Comparison of ENCODE assay signal across 18 mouse cellular contexts in the genomic region with DNA sequence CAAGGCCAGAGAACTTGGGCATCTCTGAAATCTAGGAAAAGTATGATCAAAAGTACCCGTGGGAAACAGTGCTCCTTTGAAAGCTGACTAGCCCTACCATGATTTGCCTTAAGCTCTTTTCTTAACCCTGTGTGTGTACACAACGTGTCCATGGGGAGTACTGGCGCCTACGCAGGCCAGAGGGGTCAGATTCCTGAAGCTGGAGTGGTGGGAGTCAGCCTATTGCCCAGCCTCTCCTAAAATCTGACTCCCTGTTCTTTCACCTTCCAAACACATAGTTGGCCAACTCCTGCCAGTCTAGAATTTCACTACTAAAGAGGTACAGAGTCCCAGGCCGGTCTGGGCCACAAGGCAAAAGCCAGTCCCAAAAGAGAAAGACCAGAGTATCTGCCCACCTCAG. TPM values are rescaled to one million over a fixed set of nuclear protein-coding genes. Genes with fewer than 3 reads are reported as not detected.
DNase-seq lines count a peak whose midpoint lies in the region; ATAC-seq and TF ChIP-seq lines count a peak whose summit lies in the region.
"Had no signal": no experiment of that assay in that cellular context is flagged by ENCODE, and none has a peak within 500 bp of the region (broad histone marks: within the 10 kb centered on the region; RNA-seq: fewer than 3 reads in every experiment).

No protein-coding gene starts in this region.

- no peak overlapping the region for H3K4me2 ChIP-seq in hindbrain, postnatal 0 days (ENCODE audit: low read depth, low read length)
- H3K4me2 ChIP-seq in liver, embryonic 13.5 days, result 0 out of 2 replicates have a peak overlapping the region, but pooled peaks have one; percentile 2
- no peak overlapping the region for H3K4me2 ChIP-seq in liver, embryonic 11.5 days
- peak overlapping the region; percentile 29; the same call in 1 of the 2 replicates for H3K4me2 ChIP-seq in liver, postnatal 0 days (ENCODE audit: low read depth, low read length)
- H3K4me2 ChIP-seq: forebrain, embryonic 13.5 days; limb, embryonic 13.5 days; neural tube, embryonic 15.5 days had no signal

- no peak for TF ChIP-seq EP300 in liver, postnatal 0 days (IDR thresholded peaks at IDR 0.05; ENCODE audit: low read depth)

- no peak for TF ChIP-seq CTCF in hindbrain, postnatal 0 days (IDR thresholded peaks at IDR 0.05; ENCODE audit: low read depth)
- TF ChIP-seq CTCF in liver, postnatal 0 days (IDR thresholded peaks at IDR 0.05; ENCODE audit: low read depth), result no peak

- no peaks in the 10 kb centered on the region for H3K9me3 ChIP-seq in hindbrain, embryonic 10.5 days
- no peaks in the 10 kb centered on the region for H3K9me3 ChIP-seq in hindbrain, postnatal 0 days (ENCODE audit: low read length)
- no peaks in the 10 kb centered on the region for H3K9me3 ChIP-seq in liver, embryonic 13.5 days (replicated peaks)
- H3K9me3 ChIP-seq in liver, embryonic 11.5 days (ENCODE audit: control insufficient read depth, low read length), result no peaks in the 10 kb centered on the region
- no peaks in the 10 kb centered on the region for H3K9me3 ChIP-seq in embryonic facial prominence, embryonic 10.5 days
- H3K9me3 ChIP-seq in liver, postnatal 0 days (ENCODE audit: low read length), result no peaks in the 10 kb centered on the region
- H3K9me3 ChIP-seq: forebrain, embryonic 13.5 days; limb, embryonic 13.5 days; neural tube, embryonic 15.5 days had no signal

- no peaks in the 10 kb centered on the region for H3K27me3 ChIP-seq in hindbrain, embryonic 10.5 days (ENCODE audit: insufficient read depth, poor library complexity, severe bottlenecking)
- H3K27me3 ChIP-seq in hindbrain, postnatal 0 days (ENCODE audit: insufficient read depth, low read length), result no peaks in the 10 kb centered on the region
- no peaks in the 10 kb centered on the region for H3K27me3 ChIP-seq in liver, embryonic 13.5 days
- H3K27me3 ChIP-seq in liver, embryonic 11.5 days (replicated peaks; ENCODE audit: control insufficient read depth, insufficient read depth, low read length), result no peaks in the 10 kb centered on the region
- H3K27me3 ChIP-seq in embryonic facial prominence, embryonic 10.5 days (replicated peaks; ENCODE audit: low read depth, poor library complexity, severe bottlenecking), result no peaks in the 10 kb centered on the region
- H3K27me3 ChIP-seq in liver, postnatal 0 days (ENCODE audit: insufficient read depth, low read length), result no peaks in the 10 kb centered on the region
- H3K27me3 ChIP-seq: forebrain, embryonic 13.5 days; limb, embryonic 13.5 days; neural tube, embryonic 15.5 days; Patski had no signal

- ATAC-seq in hindbrain, postnatal 0 days, result no peak
- ATAC-seq in liver, embryonic 13.5 days (ENCODE audit: low read depth), result no peak
- no peak for ATAC-seq in liver, embryonic 11.5 days (replicated peaks; ENCODE audit: low FRiP score)
- no peak for ATAC-seq in liver, postnatal 0 days
- ATAC-seq: CD4-positive, CD25-positive, alpha-beta regulatory T cell, adult 4 months; forebrain, embryonic 13.5 days; Patski had no signal

- H3K27ac ChIP-seq in hindbrain, embryonic 10.5 days, result no peak overlapping the region
- no peak overlapping the region for H3K27ac ChIP-seq in hindbrain, postnatal 0 days
- H3K27ac ChIP-seq in liver, embryonic 13.5 days, result no peak overlapping the region; the same call in 1 of the 2 replicates
- no peak overlapping the region for H3K27ac ChIP-seq in liver, embryonic 11.5 days (ENCODE audit: low read depth, low read length)
- no peak overlapping the region for H3K27ac ChIP-seq in embryonic facial prominence, embryonic 10.5 days (replicated peaks)
- peak overlapping the region; percentile 45; the same call in 1 of the 2 replicates for H3K27ac ChIP-seq in liver, postnatal 0 days (ENCODE audit: low read depth)
- H3K27ac ChIP-seq: forebrain, embryonic 13.5 days; left cerebral cortex, adult 2 months; limb, embryonic 13.5 days; neural tube, embryonic 15.5 days had no signal

- H3K36me3 ChIP-seq in hindbrain, embryonic 10.5 days, result peaks cover 69% of the 10 kb centered on the region
- H3K36me3 ChIP-seq in hindbrain, postnatal 0 days (ENCODE audit: insufficient read depth, low read length), result peaks cover 20% of the 10 kb centered on the region
- peaks cover 52% of the 10 kb centered on the region for H3K36me3 ChIP-seq in liver, embryonic 13.5 days
- peaks cover 16% of the 10 kb centered on the region; the same call in 1 of the 2 replicates for H3K36me3 ChIP-seq in liver, embryonic 11.5 days (ENCODE audit: control insufficient read depth, insufficient read depth, low read length)
- H3K36me3 ChIP-seq in embryonic facial prominence, embryonic 10.5 days (replicated peaks), result peaks cover 73% of the 10 kb centered on the region
- H3K36me3 ChIP-seq in liver, postnatal 0 days (replicated peaks; ENCODE audit: insufficient read depth, low read length), result peaks cover 16% of the 10 kb centered on the region; the same call in 1 of the 2 replicates

- H3K9ac ChIP-seq in hindbrain, postnatal 0 days (replicated peaks; ENCODE audit: low read length), result no peak overlapping the region
- no peak overlapping the region for H3K9ac ChIP-seq in liver, embryonic 13.5 days
- no peak overlapping the region for H3K9ac ChIP-seq in liver, embryonic 11.5 days (ENCODE audit: low read depth, low read length)
- H3K9ac ChIP-seq in liver, postnatal 0 days (replicated peaks), result no peak overlapping the region; the same call in 1 of the 2 replicates
- H3K9ac ChIP-seq: forebrain, embryonic 13.5 days; limb, embryonic 13.5 days; neural tube, embryonic 15.5 days had no signal

- H3K4me3 ChIP-seq in hindbrain, embryonic 10.5 days, result no peak overlapping the region
- no peak overlapping the region for H3K4me3 ChIP-seq in hindbrain, postnatal 0 days (ENCODE audit: low read length)
- no peak overlapping the region for H3K4me3 ChIP-seq in liver, embryonic 13.5 days (replicated peaks)
- no peak overlapping the region for H3K4me3 ChIP-seq in liver, embryonic 11.5 days (ENCODE audit: low read depth, low read length)
- H3K4me3 ChIP-seq in embryonic facial prominence, embryonic 10.5 days, result peak overlapping the region; percentile 35
- no peak overlapping the region for H3K4me3 ChIP-seq in liver, postnatal 0 days (ENCODE audit: low read depth, low read length)
- H3K4me3 ChIP-seq: forebrain, embryonic 13.5 days; left cerebral cortex, adult 2 months; limb, embryonic 13.5 days; neural tube, embryonic 15.5 days had no signal

- H3K4me1 ChIP-seq in hindbrain, embryonic 10.5 days (replicated peaks), result peaks cover 47% of the 10 kb centered on the region
- H3K4me1 ChIP-seq in hindbrain, postnatal 0 days (ENCODE audit: insufficient read depth, low read length), result peaks cover 7% of the 10 kb centered on the region; the same call in 1 of the 2 replicates
- H3K4me1 ChIP-seq in liver, embryonic 13.5 days (replicated peaks), result peaks cover 45% of the 10 kb centered on the region
- peaks cover 22% of the 10 kb centered on the region for H3K4me1 ChIP-seq in liver, embryonic 11.5 days (replicated peaks; ENCODE audit: control insufficient read depth, insufficient read depth, low read length)
- peaks cover 52% of the 10 kb centered on the region for H3K4me1 ChIP-seq in embryonic facial prominence, embryonic 10.5 days
- peaks cover 29% of the 10 kb centered on the region for H3K4me1 ChIP-seq in liver, postnatal 0 days (ENCODE audit: insufficient read depth)

- WGBS in hindbrain, embryonic 10.5 days, result 63% methylated on average over 5 of the region's 5 CpGs
- 78% methylated on average over 5 of the region's 5 CpGs for WGBS in hindbrain, postnatal 0 days
- WGBS in liver, embryonic 13.5 days (ENCODE audit: insufficient replicate concordance), result 74% methylated on average over 5 of the region's 5 CpGs
- 78% methylated on average over 5 of the region's 5 CpGs for WGBS in liver, embryonic 11.5 days
- 45% methylated on average over 5 of the region's 5 CpGs for WGBS in embryonic facial prominence, embryonic 10.5 days
- WGBS in liver, postnatal 0 days (ENCODE audit: insufficient replicate concordance), result 66% methylated on average over 5 of the region's 5 CpGs

- peak; percentile 14 for DNase-seq in hindbrain, embryonic 10.5 days (ENCODE audit: low spot score)
- DNase-seq in hindbrain, postnatal 0 days (ENCODE audit: low spot score), result no peak
- DNase-seq in liver, embryonic 13.5 days, result no peak
- DNase-seq in liver, embryonic 11.5 days (ENCODE audit: low spot score), result no peak
- DNase-seq in embryonic facial prominence, embryonic 10.5 days (ENCODE audit: low spot score), result peak; percentile 24
- DNase-seq in liver, postnatal 0 days, result no peak
- no peak for DNase-seq in embryo, embryonic 9.5 days (ENCODE audit: extremely low spot score)
- DNase-seq: adrenal gland, postnatal 36 days; cerebellum, postnatal 10 days; lung, postnatal 10 days; retina, postnatal 1 day; thymus, adult 18-20 months had no signal

RNA-seq across cellular contexts. Expression of a gene that starts 3.7 kb away (rescaled TPM):
- polyA plus RNA-seq in hindbrain, embryonic 10.5 days (2016; fragmentation: Nextera tagmentation; extraction: Ambion mirVana), result 129 and 138 TPM in 2 replicates
- 302 and 328 TPM in 2 replicates for total RNA-seq in hindbrain, postnatal 0 days (2014; rRNA removed)
- polyA plus RNA-seq in hindbrain, postnatal 0 days (2015; fragmentation: Nextera tagmentation; extraction: Ambion mirVana), result 138 and 161 TPM in 2 replicates
- 81.5 and 82.6 TPM in 2 replicates for polyA plus RNA-seq in liver, embryonic 13.5 days (2015; fragmentation: Nextera tagmentation; extraction: Ambion mirVana)
- 112 and 142 TPM in 2 replicates for polyA plus RNA-seq in liver, embryonic 11.5 days (2014; fragmentation: Nextera tagmentation; extraction: Ambion mirVana)
- 138 and 157 TPM in 2 replicates for polyA plus RNA-seq in embryonic facial prominence, embryonic 10.5 days (2016; fragmentation: Nextera tagmentation; extraction: Ambion mirVana)
- 166 and 188 TPM in 2 replicates for polyA plus RNA-seq in liver, postnatal 0 days (2015; fragmentation: Nextera tagmentation; extraction: Ambion mirVana)

RNA-seq across cellular contexts. Expression of a gene that starts 15.7 kb away (rescaled TPM):
- 482 and 501 TPM in 2 replicates for polyA plus RNA-seq in hindbrain, embryonic 10.5 days (2016; fragmentation: Nextera tagmentation; extraction: Ambion mirVana)
- total RNA-seq in hindbrain, postnatal 0 days (2014; rRNA removed), result 124 and 128 TPM in 2 replicates
- polyA plus RNA-seq in hindbrain, postnatal 0 days (2015; fragmentation: Nextera tagmentation; extraction: Ambion mirVana), result 402 and 417 TPM in 2 replicates
- 247 and 263 TPM in 2 replicates for polyA plus RNA-seq in liver, embryonic 13.5 days (2015; fragmentation: Nextera tagmentation; extraction: Ambion mirVana)
- polyA plus RNA-seq in liver, embryonic 11.5 days (2014; fragmentation: Nextera tagmentation; extraction: Ambion mirVana), result 393 TPM in 2 replicates
- 532 and 553 TPM in 2 replicates for polyA plus RNA-seq in embryonic facial prominence, embryonic 10.5 days (2016; fragmentation: Nextera tagmentation; extraction: Ambion mirVana)
- polyA plus RNA-seq in liver, postnatal 0 days (2015; fragmentation: Nextera tagmentation; extraction: Ambion mirVana), result 143 and 158 TPM in 2 replicates

RNA-seq across cellular contexts. Expression of a gene that starts 15.9 kb away (rescaled TPM):
- polyA plus RNA-seq in hindbrain, embryonic 10.5 days (2016; fragmentation: Nextera tagmentation; extraction: Ambion mirVana), result 314 and 317 TPM in 2 replicates
- total RNA-seq in hindbrain, postnatal 0 days (2014; rRNA removed), result 44.8 and 49.7 TPM in 2 replicates
- polyA plus RNA-seq in hindbrain, postnatal 0 days (2015; fragmentation: Nextera tagmentation; extraction: Ambion mirVana), result 309 and 356 TPM in 2 replicates
- 177 and 207 TPM in 2 replicates for polyA plus RNA-seq in liver, embryonic 13.5 days (2015; fragmentation: Nextera tagmentation; extraction: Ambion mirVana)
- polyA plus RNA-seq in liver, embryonic 11.5 days (2014; fragmentation: Nextera tagmentation; extraction: Ambion mirVana), result 315 and 317 TPM in 2 replicates
- 352 and 375 TPM in 2 replicates for polyA plus RNA-seq in embryonic facial prominence, embryonic 10.5 days (2016; fragmentation: Nextera tagmentation; extraction: Ambion mirVana)
- polyA plus RNA-seq in liver, postnatal 0 days (2015; fragmentation: Nextera tagmentation; extraction: Ambion mirVana), result 73.5 and 84.8 TPM in 2 replicates

RNA-seq across cellular contexts. Expression of a gene that starts 43.5 kb away (rescaled TPM):
- polyA plus RNA-seq in hindbrain, embryonic 10.5 days (2016; fragmentation: Nextera tagmentation; extraction: Ambion mirVana), result 62.5 and 70.1 TPM in 2 replicates
- total RNA-seq in hindbrain, postnatal 0 days (2014; rRNA removed), result 110 and 114 TPM in 2 replicates
- polyA plus RNA-seq in hindbrain, postnatal 0 days (2015; fragmentation: Nextera tagmentation; extraction: Ambion mirVana), result 84.8 and 89.1 TPM in 2 replicates
- polyA plus RNA-seq in liver, embryonic 13.5 days (2015; fragmentation: Nextera tagmentation; extraction: Ambion mirVana), result 9.1 and 10.0 TPM in 2 replicates
- 19.5 and 24.6 TPM in 2 replicates for polyA plus RNA-seq in liver, embryonic 11.5 days (2014; fragmentation: Nextera tagmentation; extraction: Ambion mirVana)
- polyA plus RNA-seq in embryonic facial prominence, embryonic 10.5 days (2016; fragmentation: Nextera tagmentation; extraction: Ambion mirVana), result 35.5 and 39.4 TPM in 2 replicates
- polyA plus RNA-seq in liver, postnatal 0 days (2015; fragmentation: Nextera tagmentation; extraction: Ambion mirVana), result 21.3 and 22.8 TPM in 2 replicates

Comparison
In these comparisons a context has a peak if more than half of its experiments do, and no peak if none do; other contexts are left out.
1. DNase-seq: peak in hindbrain, embryonic 10.5 days (single experiment) and embryonic facial prominence, embryonic 10.5 days (single experiment); none in hindbrain, postnatal 0 days (single experiment), liver, embryonic 13.5 days (single experiment), liver, embryonic 11.5 days (single experiment), liver, postnatal 0 days (single experiment) and embryo, embryonic 9.5 days (single experiment).
2. H3K4me2 ChIP-seq: peak in liver, embryonic 13.5 days (single experiment) and liver, postnatal 0 days (single experiment); none in hindbrain, postnatal 0 days (single experiment) and liver, embryonic 11.5 days (single experiment).